Mouse (Mus musculus) layer of hippocampus, postnatal 25 days (tissue): Measurements from ENCODE around the gene Dgke. TPM values are rescaled to one million over a fixed set of nuclear protein-coding genes. Genes with fewer than 3 reads are reported as not detected.
"Not testable (repeated sequence)": the region's sequence is repeated elsewhere in the genome, so short reads cannot be mapped to it uniquely, and the experiment has no call there.

Experiments used
- DNase-seq, 2 experiments: peaks; one replicate each; pipeline ENCODE4 v3.0.0; 2022; ENCODE audit warnings: mixed read lengths in 2 of 2, low spot score in 1 of 2; ENCODE audit errors: extremely low spot score in 1 of 2
- total RNA-seq, 2 experiments: library from RNA; stranded (reverse); gene quantifications; 2 replicates each; pipeline ENCODE4 v1.2.3; 2021

Dgke gene
- total RNA-seq: 10 to 100 TPM; 41.6 to 42.8 TPM

DNA sequence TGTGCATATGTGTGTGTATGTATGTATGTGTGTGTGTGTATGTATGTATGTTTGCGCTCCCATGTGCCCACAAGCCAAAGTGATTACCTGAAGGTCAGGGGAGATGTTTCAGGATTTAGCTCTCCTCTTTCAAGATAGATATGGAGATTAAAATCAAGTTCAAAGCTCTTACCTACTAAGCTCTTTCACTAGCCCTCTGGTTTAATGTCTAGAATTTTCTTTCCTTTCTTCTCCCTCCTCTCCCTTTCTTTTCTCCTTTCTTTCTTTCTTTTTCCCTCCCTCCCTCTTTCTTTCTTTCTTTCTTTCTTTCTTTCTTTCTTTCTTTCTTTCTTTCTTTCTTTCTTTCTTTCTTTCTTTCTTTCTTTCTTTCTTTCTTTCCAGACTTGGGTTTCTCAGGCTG lies at the start of gene Dgke:
Gene Dgke (minus strand): TSS at position 101 of the 400 bp plus-strand sequence.
- DNase-seq: no peak

DNA sequence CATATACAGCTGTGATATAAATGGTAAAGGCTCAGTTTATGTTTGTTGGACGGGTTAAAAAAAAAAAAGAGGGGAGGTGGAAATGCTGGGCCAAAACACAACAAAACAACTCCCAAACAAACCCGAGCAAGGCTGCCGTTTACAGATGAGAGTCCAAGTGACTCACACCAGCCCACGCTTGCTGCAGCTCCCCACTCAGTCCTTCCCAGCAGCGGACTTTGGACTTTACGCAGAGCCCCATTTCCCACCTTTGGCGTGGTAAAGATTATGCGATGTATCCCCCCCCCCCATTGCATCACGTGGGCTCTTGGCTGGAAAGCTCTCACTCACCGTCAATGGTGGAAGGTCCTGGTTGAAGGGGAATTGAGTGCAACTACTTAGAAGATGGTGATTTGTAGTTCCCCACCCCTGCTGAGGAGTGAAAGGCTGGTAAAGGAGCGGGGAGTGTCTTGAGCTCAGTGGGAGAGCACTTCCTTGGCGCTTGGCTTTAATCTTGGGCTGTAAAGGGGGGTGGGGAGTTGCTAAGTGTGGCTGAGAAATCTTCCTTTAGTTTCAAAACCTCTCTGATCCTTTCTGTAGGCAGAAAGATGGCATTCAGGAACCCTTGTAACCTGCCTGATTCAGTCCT lies 40.6 kb upstream of the Dgke start:
- no peak for DNase-seq

DNA sequence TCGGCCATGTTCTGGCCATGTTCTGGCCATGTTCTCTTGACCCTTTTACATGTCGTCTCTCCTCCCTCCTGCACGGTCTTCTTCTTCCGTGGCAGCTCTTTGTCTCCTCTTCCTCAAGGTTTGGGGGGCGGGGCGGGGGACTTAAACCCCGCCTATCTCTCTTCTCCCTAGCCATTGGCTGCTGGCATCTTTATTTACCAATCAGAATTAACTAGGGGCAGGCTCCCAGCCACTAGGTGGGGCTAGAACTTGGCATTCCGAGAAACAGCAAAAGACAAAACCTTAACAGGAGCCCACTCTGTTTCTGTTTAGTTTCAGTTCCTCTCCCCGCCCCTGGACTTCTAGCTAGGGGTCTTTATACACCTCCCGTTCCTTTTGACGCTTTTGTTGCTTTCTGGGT lies 39.2 kb upstream of the Dgke start:
- no peak for DNase-seq

DNA sequence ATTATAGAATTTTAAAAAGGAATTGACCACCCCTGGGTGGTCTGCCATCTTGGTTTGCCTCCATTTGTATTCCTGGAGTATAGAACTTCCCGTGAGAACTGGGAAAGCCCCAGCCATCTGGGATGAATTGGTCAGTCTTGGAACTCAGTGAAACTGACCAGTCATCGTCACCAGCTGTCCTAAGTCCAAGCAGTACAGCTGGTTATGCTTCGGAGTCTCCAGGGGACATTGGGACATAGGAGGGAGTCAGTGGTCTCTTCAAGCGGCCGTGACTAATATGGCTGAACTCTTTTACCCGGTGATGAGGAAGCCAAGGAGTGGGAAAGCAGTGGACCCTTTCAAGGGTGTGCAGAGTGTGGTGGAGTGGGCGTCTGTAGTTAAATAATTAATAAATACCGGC lies 38.6 kb upstream of the Dgke start:
- no peak for DNase-seq

DNA sequence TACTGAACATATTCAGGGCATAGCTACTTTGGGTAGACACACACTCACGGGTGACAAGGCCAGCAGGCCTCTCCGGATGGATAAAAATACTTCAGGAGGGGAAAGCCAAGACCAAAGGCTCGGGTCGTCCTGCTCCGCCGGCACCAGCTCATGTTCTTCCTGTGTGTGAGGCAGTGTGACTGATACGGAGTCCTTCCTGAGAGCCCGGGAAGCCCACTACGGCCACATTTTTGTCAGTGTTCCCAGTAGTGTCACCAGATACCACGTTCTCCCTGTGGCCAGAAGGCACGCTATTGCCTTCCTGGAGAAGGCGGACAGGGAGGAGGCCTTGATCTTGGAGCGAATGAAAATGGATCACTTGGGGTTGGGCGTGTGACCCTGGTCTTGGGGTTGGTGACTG lies 36.5 kb upstream of the Dgke start:
- no peak for DNase-seq

DNA sequence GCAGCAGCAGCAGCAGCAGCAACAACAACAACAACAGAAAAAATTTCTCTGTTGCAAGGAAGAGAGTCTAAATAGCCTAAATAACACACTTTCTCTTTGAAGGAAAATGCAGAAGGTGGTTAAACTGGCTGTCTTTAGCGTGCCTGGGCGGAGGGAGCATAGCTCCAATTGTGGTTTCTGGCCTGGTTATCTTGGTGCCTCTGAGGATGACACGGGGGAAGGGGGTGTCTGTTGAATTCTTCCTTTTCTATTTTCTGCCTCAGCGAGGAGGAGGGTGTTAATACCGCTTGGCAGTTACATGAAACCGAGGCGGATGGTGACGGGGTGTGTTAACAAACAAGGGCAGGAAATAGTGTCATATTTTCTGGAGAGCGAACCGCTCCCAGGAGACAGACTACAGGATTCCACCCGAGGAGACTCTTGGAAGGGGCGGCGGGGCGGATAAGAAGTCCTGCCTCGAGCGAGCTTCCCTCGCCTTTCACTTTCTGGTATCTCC lies 34.2 kb upstream of the Dgke start:
- DNase-seq: peak; percentile 16 to 25

DNA sequence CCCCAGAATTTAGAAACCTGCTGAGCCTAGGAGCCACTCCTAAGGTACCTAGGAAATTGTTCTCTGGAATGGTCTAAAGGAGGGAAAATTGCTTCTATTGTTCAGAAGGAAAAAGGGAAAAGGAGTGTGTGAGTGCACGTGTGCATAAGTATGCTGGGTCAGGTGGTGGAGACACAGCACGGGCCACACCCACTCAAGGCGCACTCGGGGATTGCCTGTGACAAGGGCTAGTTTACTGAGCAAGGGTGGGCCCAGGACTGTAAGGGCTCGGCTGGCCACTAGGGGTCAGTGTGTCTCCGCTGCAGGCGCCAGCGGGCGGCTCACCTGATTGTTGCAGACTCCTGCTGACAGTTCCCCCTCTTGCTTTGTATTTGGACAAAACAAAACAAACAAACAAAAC lies 33.8 kb upstream of the Dgke start:
- peak; percentile 76 to 88 for DNase-seq

DNA sequence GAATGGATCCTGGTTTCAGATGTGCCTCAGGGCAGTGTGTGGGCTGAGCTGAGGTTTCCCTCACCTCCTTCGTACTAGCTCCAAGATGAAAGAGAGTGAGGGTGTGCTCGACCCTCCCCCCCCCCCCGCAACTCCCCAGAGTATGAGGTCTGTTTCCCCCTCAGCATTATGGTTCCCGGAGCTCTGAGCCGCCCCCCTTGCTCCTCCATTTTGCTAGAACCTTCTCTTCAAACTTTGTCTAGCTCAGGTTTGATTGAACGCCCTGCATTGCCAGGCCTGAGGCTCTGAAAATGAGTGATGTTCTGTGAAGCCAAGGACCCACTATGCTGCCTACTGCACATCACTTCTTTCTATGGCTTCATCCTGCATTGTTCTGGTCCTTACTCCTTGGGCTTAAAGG lies 32.3 kb upstream of the Dgke start:
- DNase-seq: no peak

DNA sequence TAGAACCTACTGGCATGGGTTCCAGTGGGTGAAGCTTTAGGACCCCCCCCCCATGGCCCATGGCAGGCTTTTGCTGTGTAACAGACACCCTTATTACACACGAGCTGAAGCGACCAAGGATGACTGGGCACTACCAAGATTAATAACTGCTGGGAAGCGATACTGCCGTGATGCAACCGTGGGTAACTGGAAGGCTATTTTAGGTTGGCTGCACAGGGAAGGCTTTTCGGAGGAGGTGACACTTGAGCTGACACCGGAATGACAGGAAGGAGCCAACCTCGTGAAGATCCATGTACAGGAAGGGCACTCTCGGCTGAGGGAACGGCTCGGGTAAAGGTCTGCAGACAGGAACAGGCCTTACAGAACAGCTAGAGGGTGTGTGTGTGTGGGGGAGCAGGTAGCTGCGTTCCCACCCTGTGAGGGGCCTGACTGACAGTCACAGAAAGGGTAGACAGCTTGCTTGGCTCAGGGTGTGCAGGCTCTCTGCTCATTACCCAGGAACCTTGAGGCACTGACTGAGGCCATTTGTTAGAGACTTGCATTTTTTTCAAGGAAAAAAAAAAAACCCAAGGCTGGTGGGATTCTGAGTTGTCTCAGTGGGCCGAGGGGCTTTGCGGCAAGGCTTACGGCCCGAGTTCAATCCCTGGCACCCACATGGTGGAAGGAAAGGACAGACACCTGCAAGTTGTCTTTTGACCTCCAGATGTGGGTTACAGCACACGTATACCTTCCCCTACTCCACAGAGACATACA lies 31.6 kb upstream of the Dgke start:
- DNase-seq: no peak

DNA sequence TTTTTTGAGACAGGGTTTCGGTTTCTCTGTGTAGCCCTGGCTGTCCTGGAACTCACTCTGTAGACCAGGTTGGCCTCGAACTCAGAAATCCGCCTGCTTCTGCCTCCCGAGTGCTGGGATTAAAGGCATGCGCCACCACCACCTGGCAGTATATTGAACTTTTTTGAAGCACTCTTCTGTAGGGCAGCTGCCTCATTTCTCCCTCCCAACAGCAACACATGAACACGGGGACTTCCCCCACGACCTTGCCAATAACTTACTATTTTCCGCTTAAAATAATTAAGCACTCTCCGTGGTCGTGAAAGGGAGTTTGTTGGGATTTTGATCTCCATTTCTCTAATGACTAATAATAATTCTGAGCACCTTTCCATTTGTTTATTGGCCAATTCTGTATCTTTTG lies 30.6 kb upstream of the Dgke start:
- not testable (repeated sequence) for DNase-seq

DNA sequence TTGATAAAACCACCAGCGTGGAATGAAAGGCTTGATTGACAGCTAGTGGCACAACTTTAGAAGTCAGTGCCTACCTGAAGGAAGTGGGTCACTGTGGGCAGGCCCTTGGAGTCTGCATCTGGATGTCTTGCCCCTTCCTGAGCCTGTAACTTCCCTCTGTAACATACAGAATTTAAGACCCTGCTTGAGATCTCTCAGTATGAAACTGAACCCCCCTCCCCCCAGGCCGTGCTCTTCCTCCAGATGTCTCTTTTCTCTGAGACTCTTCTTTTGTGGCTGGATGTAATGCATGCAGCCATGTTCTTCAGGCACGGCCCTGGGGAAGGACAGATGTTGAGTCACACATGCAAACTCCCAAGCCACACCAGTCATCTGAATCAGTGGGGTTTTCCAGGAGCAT lies 28.7 kb upstream of the Dgke start:
- no peak for DNase-seq

DNA sequence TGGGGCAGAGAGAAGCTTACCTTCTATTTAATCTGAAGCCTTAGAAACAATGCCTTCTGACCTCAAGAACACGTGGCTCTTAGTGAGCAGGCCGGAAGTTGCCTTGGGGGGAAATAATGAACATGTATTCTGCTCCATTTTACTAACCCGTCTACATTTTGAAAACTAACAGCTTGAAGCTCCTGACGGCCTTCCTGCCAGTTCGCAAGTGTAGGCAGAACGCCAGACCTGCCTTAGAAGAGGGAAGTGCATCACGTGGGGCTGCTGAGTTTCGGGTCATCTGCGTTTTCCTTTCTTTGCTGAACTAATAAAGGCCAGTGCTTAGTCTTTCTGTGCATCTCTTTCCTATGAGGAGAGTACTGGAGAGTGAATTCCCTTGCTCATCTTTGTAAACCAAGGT lies 26.1 kb upstream of the Dgke start:
- no peak for DNase-seq

DNA sequence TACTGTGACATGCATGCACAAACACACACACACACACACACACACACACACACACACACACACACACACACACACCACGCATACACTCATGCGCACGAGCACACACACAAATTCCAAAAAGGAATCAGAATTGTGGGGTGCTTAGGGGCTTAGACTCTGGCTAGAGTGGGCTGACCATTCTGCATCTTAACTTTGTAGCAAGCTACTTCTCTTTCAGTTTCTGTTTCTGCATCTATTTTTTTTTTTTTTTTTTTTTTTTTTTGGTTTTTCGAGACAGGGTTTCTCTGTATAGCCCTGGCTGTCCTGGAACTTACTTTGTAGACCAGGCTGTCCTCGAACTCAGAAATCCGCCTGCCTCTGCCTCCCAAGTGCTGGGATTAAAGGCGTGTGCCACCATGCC lies 23.7 kb upstream of the Dgke start:
- DNase-seq: not testable (repeated sequence)

DNA sequence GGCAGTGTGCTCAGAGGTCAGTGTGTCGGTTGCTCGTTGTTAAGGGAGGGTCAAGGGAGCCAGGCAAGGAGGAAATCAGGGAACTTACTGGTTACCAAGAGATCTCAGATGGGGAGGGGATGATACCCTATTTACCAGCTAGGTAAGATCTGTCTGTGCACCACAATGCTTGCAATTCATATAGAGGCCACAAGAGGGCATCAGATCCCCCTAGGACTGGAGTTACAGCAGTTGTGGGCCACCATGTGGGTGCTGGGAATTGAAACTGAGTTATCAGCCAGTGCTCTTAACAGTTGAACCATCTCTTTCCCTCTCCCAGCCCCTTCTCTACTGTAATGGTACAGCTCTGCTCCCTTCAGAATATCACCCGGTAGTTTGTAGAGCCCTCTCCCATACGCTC lies 22.1 kb upstream of the Dgke start:
- no peak for DNase-seq

DNA sequence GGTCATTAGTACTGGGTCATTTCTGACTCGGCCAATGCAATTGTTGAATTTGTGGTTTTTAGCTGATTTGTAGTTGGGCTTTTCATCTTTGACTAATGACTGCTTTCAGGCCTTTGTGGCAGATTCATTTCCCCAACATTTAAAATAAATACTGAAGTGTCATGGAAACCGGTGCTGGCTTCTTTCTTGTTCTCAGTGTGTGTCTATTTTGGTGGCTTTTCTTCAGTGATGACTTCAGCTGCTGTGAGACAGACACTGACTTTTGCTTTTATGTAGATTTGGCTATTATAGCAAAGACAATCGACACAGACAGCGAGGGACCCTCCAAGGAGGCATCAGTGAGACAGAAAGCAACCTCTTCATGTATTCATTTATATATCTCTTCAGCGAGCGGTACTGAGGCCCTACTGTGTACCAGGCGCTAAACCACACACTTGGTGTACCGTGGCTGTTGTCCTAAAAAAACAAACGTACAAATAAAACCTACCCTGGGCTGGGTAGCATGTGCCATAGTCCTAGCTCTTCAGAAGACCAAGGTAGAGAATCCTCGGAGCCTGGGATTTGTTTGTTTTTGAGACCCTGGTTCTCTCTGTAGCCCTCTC lies 19.7 kb upstream of the Dgke start:
- no peak for DNase-seq

DNA sequence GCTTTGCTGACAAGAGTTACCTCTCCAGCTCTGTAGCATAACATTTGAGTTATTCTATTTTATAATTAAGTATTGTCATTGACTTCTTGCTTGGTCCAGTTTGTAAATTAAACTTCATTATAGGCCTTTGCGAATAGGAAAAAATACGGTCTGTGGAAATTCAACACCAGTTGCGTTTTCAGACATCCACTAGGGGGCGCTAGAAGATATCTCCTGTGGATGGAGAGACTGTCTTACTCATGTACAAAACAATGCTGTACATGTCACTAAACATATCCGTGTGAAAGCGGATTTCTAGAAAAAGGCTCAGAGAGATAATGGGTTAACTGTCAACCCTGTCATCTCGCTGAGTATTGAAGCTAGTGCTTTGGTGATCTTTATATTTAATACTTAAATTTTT lies 18.0 kb upstream of the Dgke start:
- peak in 1 of 2 experiments; percentile 37 for DNase-seq

DNA sequence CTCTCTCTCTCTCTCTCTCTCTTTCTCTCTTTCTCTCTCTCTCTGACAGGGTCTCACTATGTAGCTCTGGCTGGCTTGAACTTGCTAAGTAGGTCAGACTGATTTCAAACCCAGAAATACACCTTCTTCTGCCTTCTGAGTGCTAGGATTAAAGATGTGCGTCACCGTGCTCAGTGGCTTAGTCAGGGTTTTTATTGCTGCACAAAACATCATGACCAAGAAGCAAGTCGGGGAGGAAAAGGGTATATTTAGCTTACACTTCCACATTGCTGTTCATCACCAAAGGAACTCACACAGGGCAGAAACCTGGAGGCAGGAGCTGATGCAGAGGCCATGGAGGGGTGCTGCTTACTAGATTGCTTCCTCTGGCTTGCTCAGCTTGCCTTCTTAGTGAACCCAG lies 16.0 kb upstream of the Dgke start:
- not testable (repeated sequence) for DNase-seq

DNA sequence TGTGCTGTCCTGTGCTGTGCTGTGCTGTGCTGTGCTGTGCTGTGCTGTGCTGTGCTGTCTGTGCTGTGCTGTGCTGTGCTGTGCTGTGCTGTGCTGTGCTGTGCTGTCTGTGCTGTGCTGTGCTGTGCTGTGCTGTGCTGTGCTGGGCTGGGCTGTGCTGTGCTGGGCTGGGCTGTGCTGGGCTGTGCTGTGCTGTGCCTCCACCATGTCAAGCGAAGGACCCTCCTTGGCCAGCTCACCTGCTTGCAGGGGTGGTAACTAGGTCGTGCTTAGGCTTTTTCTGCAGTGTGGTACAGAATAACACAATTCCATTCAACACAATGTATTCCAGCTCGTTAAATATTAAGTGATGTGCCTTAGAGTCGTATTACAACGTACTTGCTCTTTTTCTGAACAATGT lies 15.3 kb upstream of the Dgke start:
- DNase-seq: not testable (repeated sequence)

DNA sequence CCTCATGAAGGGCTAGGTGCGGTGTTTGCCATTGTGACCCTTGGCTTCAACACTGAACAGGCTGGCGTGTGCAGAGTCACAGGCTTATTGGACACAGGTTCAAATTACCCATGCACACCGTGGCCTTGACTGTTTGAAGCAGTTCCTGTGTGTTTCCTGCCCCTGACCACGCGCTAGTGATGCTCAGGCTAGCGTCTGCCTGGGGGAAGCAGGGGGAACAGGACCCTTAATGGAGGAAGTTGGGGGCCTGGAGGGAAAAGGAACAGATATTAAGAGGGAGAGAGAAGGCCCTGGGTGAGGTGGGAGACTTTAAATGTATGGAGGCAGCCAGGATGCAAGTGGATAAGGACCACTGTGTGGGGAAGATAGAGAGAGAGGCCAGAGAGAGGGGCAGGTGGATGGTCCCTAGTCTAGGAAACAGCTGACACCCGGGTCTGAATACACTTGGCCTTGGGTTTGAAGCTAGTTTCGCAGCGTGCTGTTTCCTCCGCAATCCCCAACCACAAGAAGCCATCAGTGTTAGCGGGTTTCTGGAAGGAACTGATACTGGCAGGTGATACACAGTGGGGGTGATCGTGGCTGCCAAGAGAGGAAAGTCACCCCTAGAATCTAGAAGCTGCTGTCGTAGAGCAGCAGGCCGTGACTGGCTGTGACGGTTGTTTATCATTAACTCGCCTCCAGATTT lies 12.5 kb upstream of the Dgke start:
- no peak for DNase-seq

DNA sequence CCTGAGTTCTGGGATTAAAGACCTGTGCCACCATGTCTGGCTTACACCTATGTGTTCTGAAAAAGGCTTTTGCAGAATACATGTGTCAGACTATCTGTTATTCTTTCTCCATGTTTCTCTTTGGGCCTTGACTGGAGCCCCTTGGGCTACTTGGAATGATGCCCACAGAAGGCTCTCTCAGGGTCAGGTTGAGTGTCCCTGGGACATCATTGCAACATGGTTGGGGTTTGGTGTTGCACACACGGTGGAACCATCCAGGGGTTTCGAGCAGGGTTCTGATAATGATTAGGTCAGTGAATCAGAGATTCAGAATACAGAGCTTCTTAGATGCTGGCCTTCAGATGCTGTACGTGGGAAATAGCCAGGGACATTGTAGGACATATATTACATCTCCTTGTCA lies 11.7 kb upstream of the Dgke start:
- no peak for DNase-seq

DNA sequence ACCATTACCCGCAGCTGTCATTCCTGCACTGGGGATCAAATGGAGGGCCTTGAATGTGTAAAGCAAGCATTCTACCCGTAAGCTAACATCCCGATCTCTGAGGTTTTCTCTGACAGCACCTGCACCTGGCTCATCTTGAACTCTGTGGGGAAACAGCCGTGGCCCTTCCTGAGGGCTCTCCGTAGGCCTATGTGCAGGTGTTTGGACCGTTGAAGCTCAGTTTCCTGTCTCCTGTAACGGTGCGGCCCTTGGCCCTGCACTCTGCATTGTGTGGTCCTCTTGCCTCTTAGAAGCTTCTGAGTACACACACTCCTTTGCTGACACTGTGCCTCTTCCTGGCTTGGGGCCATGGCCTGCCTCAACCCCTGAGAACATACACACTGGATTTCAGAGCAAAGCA lies 11.0 kb upstream of the Dgke start:
- no peak for DNase-seq
